Mouse (Mus musculus): Measurements from ENCODE around the gene Espn. TPM values are rescaled to one million over a fixed set of nuclear protein-coding genes. Genes with fewer than 3 reads are reported as not detected.

Espn gene
- polyA plus RNA-seq (2016; fragmentation: Nextera tagmentation; extraction: Ambion mirVana), result 1.4 and 4.0 TPM in 2 replicates

GRCm38 (mm10) chr4:152151966-152152544, at the start of gene Espn:
TSS of gene Espn (minus strand) at chr4:152152371.
- WGBS, result under 1% methylated on average over 57 of the region's 57 CpGs
- Histone ChIP-seq H3K4me1 (peaks cover 36% of the 10 kb centered on the region), H3K36me3 (no peaks in the 10 kb centered on the region), H3K4me3 (peak within 1 kb of the TSS; percentile 68), H3K27me3 (ENCODE audit: insufficient read depth, poor library complexity, severe bottlenecking) (peaks cover 94% of the 10 kb centered on the region), H3K27ac (peak within 1 kb of the TSS; percentile 49), H3K9me3 (no peaks in the 10 kb centered on the region)
- peak; percentile 90 for DNase-seq (ENCODE audit: low spot score)

- Histone ChIP-seq H3K4me1 (peaks cover 41% of the 10 kb centered on the region), H3K4me3 (no peak overlapping the region), H3K27me3 (ENCODE audit: insufficient read depth, poor library complexity, severe bottlenecking) (no peaks in the 10 kb centered on the region), H3K36me3 (no peaks in the 10 kb centered on the region), H3K9me3 (no peaks in the 10 kb centered on the region), H3K27ac (no peak overlapping the region)
- WGBS, result 52% methylated on average over 6 of the region's 6 CpGs
- no peak for DNase-seq (ENCODE audit: low spot score)
Observed at GRCm38 (mm10) chr4:152201492-152201891, 49.3 kb upstream of the Espn start.

- Histone ChIP-seq H3K4me3 (no peak overlapping the region), H3K36me3 (no peaks in the 10 kb centered on the region), H3K4me1 (peaks cover 35% of the 10 kb centered on the region), H3K27me3 (ENCODE audit: insufficient read depth, poor library complexity, severe bottlenecking) (no peaks in the 10 kb centered on the region), H3K9me3 (no peaks in the 10 kb centered on the region), H3K27ac (no peak overlapping the region)
- DNase-seq (ENCODE audit: low spot score), result no peak
- WGBS, result 55% methylated on average over 1 of the region's 1 CpGs
Observed at GRCm38 (mm10) chr4:152199617-152200016, 47.4 kb upstream of the Espn start.

GRCm38 (mm10) chr4:152197545-152197944, 45.4 kb upstream of the Espn start:
- no peaks in the 10 kb centered on the region for H3K9me3 ChIP-seq
- H3K27ac ChIP-seq, result no peak overlapping the region
- no peak for DNase-seq (ENCODE audit: low spot score)
- peaks cover 26% of the 10 kb centered on the region for H3K4me1 ChIP-seq
- 66% methylated on average over 5 of the region's 5 CpGs for WGBS
- H3K4me3 ChIP-seq, result no peak overlapping the region
- H3K36me3 ChIP-seq, result no peaks in the 10 kb centered on the region
- H3K27me3 ChIP-seq (ENCODE audit: insufficient read depth, poor library complexity, severe bottlenecking), result no peaks in the 10 kb centered on the region

GRCm38 (mm10) chr4:152196276-152196675, 44.1 kb upstream of the Espn start:
- DNase-seq (ENCODE audit: low spot score), result no peak
- Histone ChIP-seq H3K36me3 (no peaks in the 10 kb centered on the region), H3K4me3 (no peak overlapping the region), H3K9me3 (no peaks in the 10 kb centered on the region), H3K27ac (no peak overlapping the region), H3K27me3 (ENCODE audit: insufficient read depth, poor library complexity, severe bottlenecking) (no peaks in the 10 kb centered on the region), H3K4me1 (peaks cover 14% of the 10 kb centered on the region)
- WGBS, result 88% methylated on average over 9 of the region's 9 CpGs

- Histone ChIP-seq H3K27me3 (ENCODE audit: insufficient read depth, poor library complexity, severe bottlenecking) (no peaks in the 10 kb centered on the region), H3K36me3 (no peaks in the 10 kb centered on the region), H3K4me3 (no peak overlapping the region), H3K4me1 (peaks cover 20% of the 10 kb centered on the region), H3K27ac (no peak overlapping the region), H3K9me3 (no peaks in the 10 kb centered on the region)
- 82% methylated on average over 3 of the region's 3 CpGs for WGBS
- no peak for DNase-seq (ENCODE audit: low spot score)
Observed at GRCm38 (mm10) chr4:152194476-152195175, 42.5 kb upstream of the Espn start.

- WGBS, result 71% methylated on average over 4 of the region's 4 CpGs
- no peak overlapping the region for H3K27ac ChIP-seq
- no peak for DNase-seq (ENCODE audit: low spot score)
Observed at GRCm38 (mm10) chr4:152192569-152192968, 40.4 kb upstream of the Espn start.

GRCm38 (mm10) chr4:152190701-152191100, 38.5 kb upstream of the Espn start:
- no peaks in the 10 kb centered on the region for H3K36me3 ChIP-seq
- no peaks in the 10 kb centered on the region for H3K27me3 ChIP-seq (ENCODE audit: insufficient read depth, poor library complexity, severe bottlenecking)
- WGBS, result 63% methylated on average over 5 of the region's 5 CpGs
- no peak for DNase-seq (ENCODE audit: low spot score)
- no peak overlapping the region for H3K27ac ChIP-seq
- H3K9me3 ChIP-seq, result no peaks in the 10 kb centered on the region
- no peak overlapping the region for H3K4me3 ChIP-seq
- peaks cover 40% of the 10 kb centered on the region for H3K4me1 ChIP-seq

More at GRCm38 (mm10) chr4:152192569-152192968, 40.4 kb upstream of the Espn start:
- Histone ChIP-seq H3K9me3 (no peaks in the 10 kb centered on the region), H3K4me3 (no peak overlapping the region), H3K4me1 (peaks cover 23% of the 10 kb centered on the region), H3K27me3 (ENCODE audit: insufficient read depth, poor library complexity, severe bottlenecking) (no peaks in the 10 kb centered on the region), H3K36me3 (no peaks in the 10 kb centered on the region)

GRCm38 (mm10) chr4:152190096-152190653, 38.0 kb upstream of the Espn start:
- H3K4me3 ChIP-seq, result no peak overlapping the region
- H3K36me3 ChIP-seq, result no peaks in the 10 kb centered on the region
- peak overlapping the region; percentile 64; the same call in 1 of the 2 replicates for H3K27ac ChIP-seq
- 72% methylated on average over 11 of the region's 11 CpGs for WGBS
- no peaks in the 10 kb centered on the region for H3K27me3 ChIP-seq (ENCODE audit: insufficient read depth, poor library complexity, severe bottlenecking)
- no peaks in the 10 kb centered on the region for H3K9me3 ChIP-seq
- no peak for DNase-seq (ENCODE audit: low spot score)
- H3K4me1 ChIP-seq, result peaks cover 45% of the 10 kb centered on the region

- H3K4me3 ChIP-seq, result no peak overlapping the region
- 61% methylated on average over 4 of the region's 4 CpGs for WGBS
- no peak for DNase-seq (ENCODE audit: low spot score)
- H3K27ac ChIP-seq, result peak overlapping the region; percentile 64; the same call in 1 of the 2 replicates
- peaks cover 50% of the 10 kb centered on the region for H3K4me1 ChIP-seq
- no peaks in the 10 kb centered on the region for H3K27me3 ChIP-seq (ENCODE audit: insufficient read depth, poor library complexity, severe bottlenecking)
- no peaks in the 10 kb centered on the region for H3K36me3 ChIP-seq
- no peaks in the 10 kb centered on the region for H3K9me3 ChIP-seq
Observed at GRCm38 (mm10) chr4:152189691-152190090, 37.5 kb upstream of the Espn start.

GRCm38 (mm10) chr4:152189071-152189470, 36.9 kb upstream of the Espn start:
- Histone ChIP-seq H3K27ac (peak overlapping the region; percentile 12; the same call in 1 of the 2 replicates), H3K27me3 (ENCODE audit: insufficient read depth, poor library complexity, severe bottlenecking) (no peaks in the 10 kb centered on the region), H3K36me3 (no peaks in the 10 kb centered on the region), H3K9me3 (no peaks in the 10 kb centered on the region), H3K4me1 (peaks cover 53% of the 10 kb centered on the region), H3K4me3 (no peak overlapping the region)
- WGBS, result 83% methylated on average over 6 of the region's 6 CpGs
- DNase-seq (ENCODE audit: low spot score), result no peak

GRCm38 (mm10) chr4:152188651-152189050, 36.5 kb upstream of the Espn start:
- Histone ChIP-seq H3K9me3 (no peaks in the 10 kb centered on the region), H3K4me1 (peaks cover 53% of the 10 kb centered on the region), H3K36me3 (no peaks in the 10 kb centered on the region), H3K27me3 (ENCODE audit: insufficient read depth, poor library complexity, severe bottlenecking) (no peaks in the 10 kb centered on the region), H3K27ac (no peak overlapping the region), H3K4me3 (no peak overlapping the region)
- no peak for DNase-seq (ENCODE audit: low spot score)
- WGBS, result 93% methylated on average over 2 of the region's 2 CpGs

GRCm38 (mm10) chr4:152187142-152187541, 35.0 kb upstream of the Espn start:
- peaks cover 49% of the 10 kb centered on the region for H3K4me1 ChIP-seq
- 76% methylated on average over 9 of the region's 9 CpGs for WGBS
- no peak for DNase-seq (ENCODE audit: low spot score)
- H3K36me3 ChIP-seq, result no peaks in the 10 kb centered on the region
- no peak overlapping the region for H3K4me3 ChIP-seq
- peak overlapping the region; percentile 53; the same call in 1 of the 2 replicates for H3K27ac ChIP-seq
- H3K27me3 ChIP-seq (ENCODE audit: insufficient read depth, poor library complexity, severe bottlenecking), result no peaks in the 10 kb centered on the region
- no peaks in the 10 kb centered on the region for H3K9me3 ChIP-seq
